Mouse (Mus musculus): ENCODE results near the gene Dyx1c1.

Gene Dyx1c1

DNA sequence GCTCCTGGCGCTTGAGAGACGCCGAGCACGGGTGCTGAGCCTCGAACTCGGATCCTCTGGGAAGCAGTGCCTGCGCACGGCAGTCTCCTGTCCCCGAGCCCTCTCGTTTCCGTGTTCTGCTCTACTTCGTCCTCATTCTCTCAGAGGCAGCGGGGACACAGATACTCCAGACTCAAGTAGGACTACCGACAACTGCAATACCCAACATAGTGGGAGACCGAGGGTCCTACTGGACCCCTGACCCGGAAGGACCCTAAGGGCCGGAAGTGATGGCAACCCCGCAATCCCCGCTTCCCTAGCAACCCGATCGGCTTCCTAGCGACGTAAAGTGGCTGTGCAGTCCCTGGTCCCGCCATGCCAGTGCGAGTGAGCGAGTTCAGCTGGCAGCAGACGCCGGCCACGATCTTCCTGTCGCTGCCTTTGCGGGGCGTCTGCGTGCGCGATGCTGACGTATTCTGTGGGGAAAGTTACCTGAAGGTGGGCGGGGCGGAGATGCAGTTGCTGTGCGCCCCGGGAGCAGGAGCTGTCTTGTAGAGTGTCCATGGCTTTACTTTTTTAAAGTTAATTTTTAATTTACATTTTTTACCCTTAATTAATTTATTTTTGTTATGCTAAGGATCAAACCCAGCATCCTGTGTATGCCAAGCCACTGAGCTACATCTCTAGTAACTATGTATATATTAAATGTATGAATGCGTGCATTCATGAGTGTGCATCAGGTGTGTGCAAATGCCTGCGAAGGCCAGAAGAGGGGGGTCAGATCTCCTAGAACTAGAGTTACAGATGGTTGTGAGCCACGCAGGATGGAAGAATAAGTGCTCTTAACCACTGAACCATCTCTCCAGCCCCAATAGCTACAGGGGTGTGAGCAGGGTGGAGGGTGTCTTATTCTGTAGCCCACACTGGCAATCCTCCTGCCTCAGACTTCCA is at the start of gene Dyx1c1, which contains the start of gene Gm44503:
Dyx1c1 (plus strand) TSS at position 265 of the 930 bp plus-strand sequence.
Gm44503 (plus strand) TSS at position 332 of the 930 bp plus-strand sequence.
- DNase-seq (ENCODE audit: low spot score), result peak; percentile 55

DNA sequence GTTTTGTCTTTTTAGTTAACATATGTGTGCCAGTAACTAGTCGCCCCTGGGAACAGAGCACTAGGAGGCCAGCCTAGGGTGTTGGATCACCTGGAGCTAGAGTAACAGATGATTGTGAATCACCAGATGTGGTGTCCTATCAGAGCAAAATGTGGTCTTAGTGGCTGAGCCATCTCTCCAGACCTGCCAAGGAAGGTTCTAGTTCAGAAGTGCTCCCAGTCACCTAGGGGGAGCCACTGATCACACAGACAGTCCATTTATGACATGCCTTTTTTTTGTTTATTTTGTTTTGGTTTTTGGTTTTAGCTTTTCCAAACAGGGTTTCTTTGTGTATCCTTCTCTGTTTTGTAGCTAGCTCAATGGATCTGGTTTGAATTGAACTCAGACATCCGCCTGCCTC is 47.2 kb upstream of the Dyx1c1 start:
- DNase-seq (ENCODE audit: low spot score), result no peak

DNA sequence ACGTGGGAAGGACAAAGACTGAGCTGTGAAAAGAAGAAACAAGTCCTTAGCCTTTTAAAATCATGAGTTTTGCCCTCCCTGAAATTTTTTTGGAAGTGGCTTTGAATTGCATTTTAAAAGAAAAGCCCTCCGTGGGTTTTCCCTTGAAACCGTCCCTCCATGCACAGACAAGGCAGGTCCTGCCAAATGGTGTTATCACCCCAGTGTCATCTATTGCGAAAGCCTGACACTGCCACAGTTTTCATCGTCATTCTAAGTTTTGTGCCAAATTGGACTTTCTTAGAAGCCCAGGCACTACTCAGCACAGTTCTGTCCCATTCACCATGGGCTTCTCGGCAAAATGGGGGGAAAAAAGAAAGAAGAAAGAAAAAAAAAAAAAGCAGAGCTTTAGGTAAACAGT is 45.0 kb upstream of the Dyx1c1 start:
- DNase-seq (ENCODE audit: low spot score), result no peak

DNA sequence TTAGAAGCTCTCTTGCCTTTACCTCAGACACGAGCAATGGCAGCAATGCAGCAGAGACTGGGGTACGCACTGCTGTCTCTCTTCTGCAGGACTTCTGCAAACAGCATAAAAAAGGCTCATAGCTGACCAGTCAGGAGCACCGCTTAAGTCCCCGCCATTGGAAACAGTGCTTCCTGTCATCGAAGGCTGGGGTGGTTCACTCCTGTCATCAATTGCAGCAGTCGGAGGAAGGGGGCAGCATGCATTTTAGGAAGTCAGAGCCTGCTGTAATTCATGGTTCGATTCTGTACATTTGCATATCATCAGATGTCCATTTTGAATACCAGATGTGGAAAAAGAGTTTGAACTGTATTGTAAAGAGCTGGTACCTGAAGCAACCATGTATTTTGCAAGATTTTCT is 42.9 kb upstream of the Dyx1c1 start:
- DNase-seq (ENCODE audit: low spot score), result no peak

DNA sequence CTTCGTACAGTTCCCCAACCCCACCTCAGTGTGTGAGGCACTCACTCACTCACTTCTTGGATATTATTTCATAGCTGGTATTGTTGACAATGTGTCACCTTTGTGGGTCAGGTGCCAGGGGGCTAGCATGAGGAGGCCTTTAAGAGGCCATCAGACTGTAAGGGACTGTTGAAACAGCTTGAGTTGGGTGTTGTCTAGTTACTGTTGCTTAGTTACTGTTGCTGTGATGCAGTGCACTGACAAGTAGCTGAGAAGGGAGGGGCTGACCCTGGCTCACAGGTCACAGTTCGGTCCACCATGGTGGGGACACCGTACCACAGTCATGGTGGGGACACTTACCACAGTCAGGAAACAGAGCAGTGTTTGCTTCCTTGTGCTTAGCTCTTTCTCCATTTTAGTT is 35.5 kb upstream of the Dyx1c1 start:
- no peak for DNase-seq (ENCODE audit: low spot score)

DNA sequence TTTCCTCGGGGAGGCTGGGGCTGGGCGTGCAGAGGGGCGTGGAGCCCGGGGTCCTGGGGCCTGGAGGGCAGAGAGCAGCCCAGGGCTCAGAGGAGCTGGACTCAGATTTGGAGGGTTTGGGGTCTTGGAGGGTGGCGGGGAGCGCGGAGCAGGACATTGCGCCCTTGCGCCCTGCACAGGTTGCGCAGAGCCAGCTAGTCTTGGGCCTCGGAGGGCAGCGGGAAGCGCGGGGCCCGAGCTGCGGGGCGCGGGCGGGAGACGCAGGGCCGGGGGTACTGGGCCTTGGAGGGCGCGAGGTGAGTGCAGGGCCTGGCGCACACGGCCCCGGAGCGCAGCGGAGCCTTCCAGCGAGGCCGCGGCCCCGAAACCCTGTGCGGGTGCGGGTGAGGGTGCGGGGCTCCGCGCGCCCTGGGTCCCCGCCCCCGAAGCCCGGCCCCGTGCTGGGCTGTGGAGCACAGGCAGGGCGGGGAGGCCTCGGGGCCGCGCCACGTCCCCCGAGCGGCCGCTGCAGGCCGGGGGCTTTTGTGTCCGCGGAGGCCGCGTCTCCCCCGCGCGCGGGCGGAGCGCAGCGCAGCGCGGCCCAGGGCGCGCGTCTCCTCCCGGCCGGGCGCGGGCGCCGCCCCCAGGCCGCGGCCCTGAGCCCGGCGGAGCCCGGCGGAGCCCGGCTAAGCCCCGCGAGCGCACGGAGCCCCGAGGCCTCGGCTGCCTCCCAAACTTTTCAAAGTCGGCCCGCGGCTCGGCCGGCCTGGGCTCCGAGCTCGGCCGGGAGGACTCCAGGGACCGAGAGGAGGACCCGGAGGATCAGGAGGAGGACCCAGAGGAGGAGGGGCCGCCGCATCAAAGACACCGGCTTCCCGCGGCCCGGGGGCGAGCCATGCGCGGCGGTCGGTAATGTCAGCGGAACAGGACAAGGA is 33.3 kb upstream of the Dyx1c1 start, which contains the start of gene Pygo1:
Pygo1 (plus strand) TSS at position 625 of the 914 bp plus-strand sequence.
- DNase-seq (ENCODE audit: low spot score), result no peak

DNA sequence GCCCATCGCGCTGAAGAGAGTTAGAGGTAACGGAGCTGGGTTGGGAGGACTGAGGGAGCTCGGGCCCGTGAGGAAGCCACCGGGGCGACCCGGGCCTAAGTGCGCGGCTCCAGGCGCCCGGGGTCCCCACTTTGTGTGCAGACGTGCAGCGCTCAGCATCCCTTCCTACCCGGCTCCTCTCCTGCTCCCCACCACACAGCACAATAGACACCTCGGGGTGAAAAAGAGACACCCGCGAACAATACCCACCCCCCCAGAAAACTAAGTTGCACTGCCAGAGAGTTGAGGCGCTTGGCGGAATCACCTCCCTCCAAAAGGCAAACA is 32.7 kb upstream of the Dyx1c1 start:
- DNase-seq (ENCODE audit: low spot score), result no peak

DNA sequence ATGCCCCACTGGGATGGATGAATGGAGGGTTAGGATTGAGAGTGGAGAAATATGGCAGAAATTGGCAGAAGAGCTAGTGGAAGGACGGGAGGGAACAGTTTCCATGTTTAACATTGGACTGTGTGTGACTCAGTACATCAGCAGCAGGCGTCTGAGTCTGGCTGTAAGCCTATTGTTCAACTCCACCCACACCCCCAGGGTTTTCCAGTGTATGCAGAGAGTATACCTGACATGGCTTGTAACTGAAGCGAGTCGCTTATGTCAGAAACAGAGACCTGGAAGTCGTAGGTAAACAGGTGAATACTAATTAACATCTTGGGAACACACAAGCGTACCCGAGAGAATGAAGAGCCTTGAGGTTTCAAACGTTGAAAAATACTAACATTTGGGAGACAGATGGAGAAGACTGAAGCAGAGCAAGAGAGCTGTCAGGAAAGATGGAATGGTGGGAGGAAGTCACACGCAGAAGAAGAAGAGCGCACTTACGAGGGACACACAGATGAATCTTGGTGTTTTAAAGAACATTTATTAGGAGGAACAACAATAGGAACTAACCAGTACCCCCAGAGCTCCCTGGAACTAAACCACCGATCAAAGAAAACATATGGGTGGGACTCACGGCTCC is 27.3 kb upstream of the Dyx1c1 start:
- DNase-seq (ENCODE audit: low spot score), result no peak

DNA sequence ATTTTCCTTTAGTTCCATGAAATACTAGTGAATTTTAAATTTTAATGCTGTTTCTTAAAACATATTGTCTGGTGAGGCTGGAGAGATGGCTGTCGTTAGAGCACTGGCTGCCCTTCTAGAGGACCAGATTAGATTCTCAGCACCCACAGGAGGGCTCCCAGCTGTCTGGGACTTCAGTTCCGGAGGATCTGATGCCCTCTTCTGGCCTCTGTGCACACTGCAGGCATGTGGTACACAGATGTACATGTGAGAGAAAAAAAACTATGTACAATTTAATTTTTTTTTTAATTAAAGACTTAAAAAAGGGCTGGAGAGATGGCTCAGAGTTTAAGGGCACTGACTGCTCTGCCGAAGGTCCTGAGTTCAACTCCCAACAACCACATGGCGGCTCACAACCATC is 23.3 kb upstream of the Dyx1c1 start:
- no peak for DNase-seq (ENCODE audit: low spot score)

DNA sequence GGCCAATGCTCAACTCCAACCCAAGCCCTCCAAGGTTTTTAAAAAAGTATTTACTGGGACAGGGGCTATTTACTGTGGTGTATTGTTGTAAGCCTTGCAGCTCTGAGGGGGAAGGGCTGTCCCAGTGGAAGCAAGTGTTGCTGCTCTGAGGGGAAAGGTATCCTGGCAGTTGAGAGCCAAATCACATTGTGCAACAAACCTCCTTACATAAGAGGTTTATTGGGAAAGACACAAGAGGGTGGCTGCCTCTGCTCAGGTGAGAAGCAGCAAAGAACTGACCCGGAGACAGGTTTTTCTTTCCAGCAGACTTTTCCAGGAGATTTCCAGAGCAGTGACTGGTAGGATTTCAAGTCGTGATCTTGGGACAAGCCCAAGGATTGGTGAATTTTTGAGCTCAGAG is 22.3 kb upstream of the Dyx1c1 start:
- no peak for DNase-seq (ENCODE audit: low spot score)

DNA sequence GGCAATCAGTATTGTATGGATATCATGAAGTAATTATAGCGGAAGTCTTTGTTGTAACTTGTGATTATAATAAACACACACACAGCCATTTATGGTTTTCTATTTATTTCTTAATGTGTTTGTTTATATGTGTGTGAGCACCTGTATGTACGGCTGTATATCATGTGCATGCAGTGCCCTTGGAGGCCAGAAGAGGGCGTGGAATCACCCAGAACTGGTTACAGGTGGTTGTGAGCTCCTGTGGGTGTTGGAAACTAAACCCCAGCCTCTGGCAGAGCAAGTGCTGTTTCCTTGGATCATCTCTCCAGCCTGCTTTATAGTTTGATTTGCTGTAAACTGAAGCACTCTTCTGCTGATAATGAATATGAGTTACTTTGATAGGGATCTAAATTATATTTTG is 15.2 kb upstream of the Dyx1c1 start:
- no peak for DNase-seq (ENCODE audit: low spot score)

DNA sequence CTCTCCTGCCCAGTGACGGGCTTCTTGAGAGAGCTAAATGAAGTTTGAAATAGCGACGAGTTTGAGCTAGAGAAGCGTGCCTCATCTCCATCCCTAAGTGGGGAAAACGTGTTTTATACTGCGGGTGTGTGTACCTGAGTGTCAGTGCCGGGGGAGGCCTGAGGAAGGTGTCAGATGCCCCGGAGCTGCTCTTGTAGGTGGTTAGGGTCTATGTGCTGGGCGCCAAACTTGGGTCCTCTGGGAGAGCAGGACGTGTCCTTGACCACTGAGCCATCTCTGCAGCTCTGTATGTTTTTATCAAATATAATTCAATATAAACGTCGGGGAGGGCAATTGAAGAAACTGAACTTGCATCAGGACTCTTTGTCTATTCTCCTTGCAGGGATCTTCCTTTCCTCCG is 14.3 kb upstream of the Dyx1c1 start:
- DNase-seq (ENCODE audit: low spot score), result no peak

DNA sequence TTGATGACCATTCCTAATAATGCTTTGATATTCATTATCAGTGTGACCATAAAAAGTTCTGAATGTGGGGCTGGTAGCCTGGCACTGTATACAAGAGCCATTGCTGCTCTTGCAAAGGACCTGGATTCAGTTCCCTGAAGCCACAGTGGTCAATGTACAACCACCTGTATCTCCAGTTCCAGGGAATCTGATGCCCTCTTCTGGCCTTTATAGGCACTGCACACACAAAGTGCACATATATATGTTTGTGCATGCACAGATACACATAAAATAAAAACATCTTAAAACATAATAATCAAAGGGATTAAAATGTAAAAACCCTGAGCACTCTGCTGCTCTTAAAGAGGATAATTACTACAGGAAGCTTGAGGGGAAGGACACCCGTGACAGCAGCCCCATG is 11.6 kb upstream of the Dyx1c1 start:
- no peak for DNase-seq (ENCODE audit: low spot score)

DNA sequence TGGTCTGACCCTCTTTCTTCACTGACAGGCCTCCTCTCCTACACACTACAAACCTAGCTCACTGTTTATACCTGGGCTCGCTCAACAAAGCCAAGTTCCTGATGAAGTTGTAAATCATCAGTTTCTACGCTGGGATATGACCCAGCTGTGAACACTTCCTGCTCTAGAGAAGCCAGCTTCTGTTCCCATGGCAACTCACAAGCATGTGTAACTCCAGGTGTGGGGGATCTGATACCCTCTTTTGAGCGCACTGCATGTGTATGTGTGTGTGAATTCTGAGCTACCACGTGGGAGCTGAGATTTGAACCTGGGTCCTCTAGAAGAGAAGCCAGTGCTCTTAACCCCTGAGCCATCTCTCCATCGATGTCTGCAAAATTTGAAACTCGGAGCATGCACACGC is 9.0 kb upstream of the Dyx1c1 start:
- DNase-seq (ENCODE audit: low spot score), result no peak

DNA sequence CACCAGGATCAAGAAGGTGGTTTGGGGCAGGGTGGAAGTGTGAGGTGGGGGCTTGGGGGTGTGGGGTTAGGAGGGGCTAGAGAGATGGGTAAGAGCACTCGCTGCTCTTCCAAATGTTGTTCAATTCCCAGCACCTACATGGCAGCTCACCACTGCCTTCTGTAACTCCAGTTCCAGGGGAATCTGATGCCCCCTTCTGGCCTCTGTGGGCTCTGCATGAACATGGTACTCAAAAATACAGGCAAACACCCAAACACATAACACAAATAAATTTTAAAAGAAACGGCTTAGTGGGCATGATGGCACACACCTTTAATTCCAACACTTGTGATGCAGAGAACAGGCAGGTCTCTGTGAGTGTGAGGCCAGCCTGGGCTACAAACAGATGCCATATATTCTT is 3.8 kb upstream of the Dyx1c1 start:
- DNase-seq (ENCODE audit: low spot score), result no peak

DNA sequence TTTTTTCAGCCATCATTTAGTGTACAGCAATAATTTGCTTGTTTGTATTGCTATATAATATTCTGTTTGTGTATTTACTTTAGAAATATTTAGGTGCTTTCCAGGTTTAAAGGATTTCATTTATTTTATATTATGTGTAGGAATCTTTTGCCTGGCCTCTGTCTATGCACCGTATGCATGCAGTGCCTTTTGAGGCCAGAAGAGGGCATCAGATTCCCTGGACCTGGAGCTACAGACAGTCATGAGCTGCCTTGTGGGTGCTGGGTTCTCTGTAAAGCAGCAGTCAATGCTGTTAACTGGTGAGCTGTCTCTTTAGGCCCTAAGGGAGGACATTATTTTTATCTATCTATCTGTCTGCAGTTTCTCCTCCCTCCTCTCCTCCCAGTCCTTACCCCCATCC is 3.0 kb upstream of the Dyx1c1 start:
- peak; percentile 23 for DNase-seq (ENCODE audit: low spot score)

DNA sequence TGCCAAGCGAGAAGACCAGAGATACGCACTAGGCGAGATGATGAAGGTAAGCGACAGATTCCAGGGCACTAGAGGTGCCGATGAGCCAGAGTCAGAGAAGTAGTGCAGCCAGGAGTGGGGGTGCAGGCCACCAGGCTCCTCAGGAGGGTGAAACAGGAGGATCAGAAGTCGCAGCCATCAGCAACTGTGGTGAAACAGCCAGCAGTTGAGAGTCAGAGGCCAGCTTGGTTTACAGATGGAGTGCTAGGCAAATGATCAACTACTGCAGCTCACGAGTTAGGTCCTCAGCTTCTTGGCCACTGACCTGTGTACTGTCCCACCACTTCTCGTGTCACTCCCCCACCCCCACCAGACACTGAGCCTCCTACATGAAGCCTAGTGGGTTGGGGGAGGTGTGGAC is 2.8 kb downstream of the Dyx1c1 start:
- DNase-seq (ENCODE audit: low spot score), result no peak

DNA sequence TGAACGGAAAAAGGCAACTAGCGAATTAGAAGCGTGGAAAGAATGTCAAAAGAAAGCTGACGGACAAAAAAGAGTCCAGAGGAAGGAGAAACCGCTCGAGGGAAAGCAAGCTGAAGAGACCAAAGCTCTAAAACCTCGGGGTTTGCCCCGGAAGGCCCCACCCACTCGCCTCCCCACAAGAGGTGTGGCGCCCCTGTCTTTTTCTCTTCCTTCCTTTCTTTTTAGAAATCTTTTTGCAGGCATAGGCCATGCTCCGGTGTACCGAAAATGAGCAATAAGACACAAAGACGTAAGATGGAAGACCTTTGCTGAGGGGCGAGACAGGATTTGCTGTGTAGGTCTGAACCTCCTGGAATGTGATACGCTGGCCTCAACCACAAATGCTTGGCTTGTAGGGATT is 3.4 kb downstream of the Dyx1c1 start:
- DNase-seq (ENCODE audit: low spot score), result no peak

DNA sequence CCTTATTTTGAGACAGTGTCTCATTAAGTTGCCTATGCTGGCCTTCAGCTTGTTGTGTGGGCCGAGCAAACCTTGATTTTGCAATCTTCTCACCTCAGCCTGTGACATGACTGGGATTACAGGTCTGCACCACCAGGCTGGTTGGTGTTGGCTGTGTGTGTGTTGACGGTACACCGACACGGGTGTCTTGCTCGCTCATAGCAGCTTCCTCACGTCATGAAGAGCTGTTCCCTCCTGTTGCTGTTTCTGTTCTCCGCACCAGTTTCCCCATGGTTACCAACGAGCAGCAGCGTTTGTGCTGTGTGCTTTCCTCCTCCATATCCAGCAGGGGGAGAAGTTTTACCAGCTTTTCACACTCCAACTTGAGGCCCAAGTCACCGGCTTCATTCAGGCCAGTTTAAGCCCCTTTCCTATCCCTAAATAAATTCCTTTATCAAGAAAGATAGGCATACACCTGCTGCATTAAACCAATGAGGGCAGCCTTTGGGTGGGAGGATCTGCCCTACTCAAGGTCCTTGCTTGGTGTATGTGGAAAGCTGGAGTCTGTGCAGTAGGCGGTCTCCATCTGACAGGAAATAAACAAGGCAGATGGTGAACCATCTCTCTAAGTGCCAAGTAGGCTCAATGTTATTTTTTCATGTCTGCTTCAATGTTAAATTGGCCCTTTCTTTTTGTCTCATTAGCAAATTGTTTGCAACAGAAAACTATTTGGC is 9.9 kb downstream of the Dyx1c1 start:
- DNase-seq (ENCODE audit: low spot score), result no peak

DNA sequence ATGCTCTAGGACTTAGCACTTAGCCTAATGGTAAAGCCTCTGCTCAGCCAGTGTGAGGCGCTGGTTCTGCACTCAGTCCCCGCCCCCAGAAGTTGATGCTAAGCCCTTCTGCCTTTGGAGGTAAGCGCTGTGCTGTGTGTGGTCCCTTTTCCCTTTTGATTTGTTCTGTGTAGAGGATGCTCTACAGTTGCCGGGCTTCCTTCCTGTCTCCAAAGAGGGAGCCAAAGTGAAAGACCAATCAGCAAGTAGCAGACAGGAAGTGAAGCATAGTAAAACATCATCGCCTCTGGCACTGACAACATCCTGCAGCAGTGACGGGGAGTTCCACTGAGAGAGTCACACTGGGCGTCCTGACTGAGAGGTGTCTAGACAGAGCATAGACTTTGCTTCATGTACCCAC is 11.3 kb downstream of the Dyx1c1 start:
- DNase-seq (ENCODE audit: low spot score), result no peak

DNA sequence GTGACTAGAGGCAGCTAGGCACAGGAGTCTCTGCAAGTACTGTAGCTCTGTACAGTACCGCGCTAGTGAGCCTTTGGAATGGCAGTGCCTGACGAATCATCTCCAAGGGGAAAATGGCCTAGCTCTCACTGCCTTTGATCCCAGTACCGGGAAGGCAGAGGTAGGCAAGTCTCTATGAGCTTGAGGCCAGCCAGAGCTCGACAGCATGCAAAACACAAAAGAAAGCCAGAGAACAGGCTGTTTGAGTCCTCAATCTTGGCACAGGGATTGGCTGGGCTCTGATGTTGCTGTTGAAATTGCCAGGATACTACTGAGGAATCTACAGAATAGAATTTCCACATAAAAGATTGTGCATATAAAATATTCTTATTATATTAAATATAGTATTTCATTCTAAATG is 13.8 kb downstream of the Dyx1c1 start:
- no peak for DNase-seq (ENCODE audit: low spot score)

DNA sequence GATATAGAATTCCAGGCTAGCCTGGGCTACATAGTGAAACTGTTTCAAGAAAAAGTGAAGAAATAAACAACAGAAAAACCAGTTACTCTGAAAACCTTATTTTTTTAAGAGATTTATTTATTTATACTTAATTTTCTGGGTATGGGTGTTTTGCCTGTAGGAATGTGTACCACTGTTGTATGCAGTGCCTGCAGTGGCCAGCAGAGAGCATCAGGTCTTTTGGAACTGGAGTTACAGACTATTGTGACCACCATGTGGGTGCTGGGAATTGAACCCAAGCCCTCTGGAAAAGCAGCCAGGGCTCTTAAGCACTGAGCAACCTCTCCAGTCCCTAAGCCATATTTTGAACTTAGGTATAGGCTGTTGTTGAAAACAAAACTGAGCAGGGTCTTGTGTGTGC is 14.4 kb downstream of the Dyx1c1 start:
- DNase-seq (ENCODE audit: low spot score), result no peak

All from spleen, adult 12 weeks (tissue).